Mouse (Mus musculus) kidney, embryonic 15.5 days (tissue): ENCODE results near the gene C1s2. TPM values are rescaled to one million over a fixed set of nuclear protein-coding genes. Genes with fewer than 3 reads are reported as not detected.
"Not testable (repeated sequence)": the region's sequence is repeated elsewhere in the genome, so short reads cannot be mapped to it uniquely, and the experiment has no call there.

Experiments used
- ATAC-seq: fragments of 200-750 bp; cut with Nextera tagmentation; replicated peaks from 2 replicates; pipeline ENCODE4 v1.8.0; 2017; ENCODE audit warnings: moderate TSS enrichment; ENCODE audit not compliant: low FRiP score
- H3K27ac ChIP-seq: fragments of 300-500 bp; sonication (generic); 2 replicates; pipeline ENCODE4 v1.5.1; 2015; ENCODE audit warnings: mild to moderate bottlenecking, inconsistent platforms
- H3K27me3 ChIP-seq: fragments of 300-500 bp; sonication (generic); 2 replicates; pipeline ENCODE4 v1.6.1; 2015; ENCODE audit warnings: inconsistent platforms
- H3K36me3 ChIP-seq: fragments of 300-500 bp; sonication (generic); 2 replicates; pipeline ENCODE4 v1.6.1; 2015; ENCODE audit warnings: inconsistent platforms
- H3K4me1 ChIP-seq: fragments of 300-500 bp; sonication (generic); 2 replicates; pipeline ENCODE4 v1.6.1; 2015; ENCODE audit warnings: inconsistent platforms
- H3K4me2 ChIP-seq: fragments of 300-500 bp; sonication (generic); 2 replicates; pipeline ENCODE4 v1.6.1; 2015; ENCODE audit warnings: moderate library complexity, mild to moderate bottlenecking, inconsistent platforms
- H3K4me3 ChIP-seq: fragments of 300-500 bp; sonication (generic); replicated peaks from 2 replicates; pipeline ENCODE4 v1.5.1; 2015; ENCODE audit warnings: mild to moderate bottlenecking, inconsistent platforms
- H3K9ac ChIP-seq: fragments of 300-500 bp; sonication (generic); 2 replicates; pipeline ENCODE4 v1.6.1; 2015; ENCODE audit warnings: mild to moderate bottlenecking, inconsistent platforms
- H3K9me3 ChIP-seq: fragments of 300-500 bp; sonication (generic); replicated peaks from 2 replicates; pipeline ENCODE4 v1.6.1; 2016; ENCODE audit warnings: inconsistent platforms
- WGBS: fragments of 180-500 bp; shearing (Covaris S2); methylation state at CpG from one replicate; pipeline ENCODE4 v1.1.7; 2015; ENCODE audit warnings: mixed read lengths; 5-methylcytosine and 5-hydroxymethylcytosine counted together
- polyA plus RNA-seq: library from polyadenylated mRNA; unstranded; fragments of >200 nt; fragmentation: Nextera tagmentation; extraction: Ambion mirVana; gene quantifications from 2 replicates; pipeline ENCODE4 v1.2.1, GENCODE M21; 2015

C1s2 gene
- polyA plus RNA-seq, 1 experiment from 2014 or later, result 0.16 TPM

DNA sequence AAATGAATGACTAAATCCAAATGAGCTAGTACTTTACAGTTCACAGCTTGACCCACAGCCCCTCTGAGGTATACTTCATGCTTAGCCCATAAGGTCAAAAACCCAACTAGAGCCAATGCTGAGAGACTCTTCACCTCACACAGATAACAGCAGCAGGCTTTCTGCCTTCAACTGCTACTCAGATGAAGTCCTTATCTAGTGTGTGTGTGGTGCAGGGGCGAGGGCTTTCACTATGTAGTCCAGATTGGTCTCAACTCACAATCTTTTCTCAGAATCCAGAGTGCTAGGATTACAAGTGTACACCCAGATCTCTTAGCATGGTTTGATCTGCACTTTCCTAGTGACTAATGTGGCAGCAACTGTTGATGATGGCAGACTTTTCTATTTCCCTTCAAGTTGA is 9.7 kb downstream of the C1s2 start:
- H3K27ac ChIP-seq, H3K36me3 ChIP-seq, ATAC-seq, H3K4me2 ChIP-seq, H3K9ac ChIP-seq, H3K9me3 ChIP-seq, H3K4me3 ChIP-seq, H3K4me1 ChIP-seq, H3K27me3 ChIP-seq: not testable (repeated sequence)
- WGBS, result 57% methylated on average over 1 of the region's 1 CpGs

- Histone ChIP-seq H3K4me3 (no peak overlapping the region), H3K27me3 (no peaks in the 10 kb centered on the region), H3K4me1 (no peaks in the 10 kb centered on the region), H3K36me3 (no peaks in the 10 kb centered on the region), H3K9ac (no peak overlapping the region), H3K27ac (no peak overlapping the region), H3K4me2 (no peak overlapping the region), H3K9me3 (no peaks in the 10 kb centered on the region)
- WGBS, result 82% methylated on average over 13 of the region's 13 CpGs
- no peak for ATAC-seq
Observed at GRCm38 (mm10) chr6:124625612-124626011, 10.3 kb downstream of the C1s2 start.

DNA sequence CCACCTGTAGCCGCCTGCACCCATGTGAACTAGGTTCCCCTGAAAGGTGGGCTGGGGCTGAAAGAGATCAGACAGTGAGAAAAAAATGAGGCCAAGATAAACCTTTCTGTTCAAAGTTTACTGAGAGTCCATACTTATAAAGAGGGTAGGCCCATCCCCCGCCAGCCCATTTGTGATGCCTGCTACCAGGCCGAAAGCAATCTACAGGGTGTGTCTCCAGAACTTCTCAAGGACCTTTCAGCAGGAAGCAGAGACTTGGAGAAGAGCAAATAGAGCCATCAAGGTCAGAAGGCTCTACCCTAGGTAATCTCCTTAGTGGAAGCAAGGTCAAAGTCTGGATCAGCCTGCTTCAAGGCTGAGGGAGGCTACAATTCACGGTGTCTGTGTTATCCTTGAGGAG is 33.9 kb downstream of the C1s2 start:
- ATAC-seq, result no peak
- Histone ChIP-seq H3K36me3 (no peaks in the 10 kb centered on the region), H3K9me3 (peaks cover 5% of the 10 kb centered on the region), H3K4me2 (no peak overlapping the region), H3K4me1 (no peaks in the 10 kb centered on the region), H3K27ac (no peak overlapping the region), H3K27me3 (no peaks in the 10 kb centered on the region), H3K4me3 (no peak overlapping the region), H3K9ac (no peak overlapping the region)
- WGBS, result 96% methylated on average over 4 of the region's 4 CpGs

GRCm38 (mm10) chr6:124593121-124593520 is 42.8 kb downstream of the C1s2 start:
- no peak for ATAC-seq
- no peaks in the 10 kb centered on the region for H3K27me3 ChIP-seq
- H3K4me3 ChIP-seq, result no peak overlapping the region
- H3K4me1 ChIP-seq, result no peaks in the 10 kb centered on the region
- WGBS, result 74% methylated on average over 8 of the region's 8 CpGs
- peaks cover 4% of the 10 kb centered on the region; the same call in 1 of the 2 replicates for H3K9me3 ChIP-seq
- H3K4me2 ChIP-seq, result no peak overlapping the region
- no peak overlapping the region for H3K9ac ChIP-seq
- no peaks in the 10 kb centered on the region for H3K36me3 ChIP-seq
- no peak overlapping the region for H3K27ac ChIP-seq

DNA sequence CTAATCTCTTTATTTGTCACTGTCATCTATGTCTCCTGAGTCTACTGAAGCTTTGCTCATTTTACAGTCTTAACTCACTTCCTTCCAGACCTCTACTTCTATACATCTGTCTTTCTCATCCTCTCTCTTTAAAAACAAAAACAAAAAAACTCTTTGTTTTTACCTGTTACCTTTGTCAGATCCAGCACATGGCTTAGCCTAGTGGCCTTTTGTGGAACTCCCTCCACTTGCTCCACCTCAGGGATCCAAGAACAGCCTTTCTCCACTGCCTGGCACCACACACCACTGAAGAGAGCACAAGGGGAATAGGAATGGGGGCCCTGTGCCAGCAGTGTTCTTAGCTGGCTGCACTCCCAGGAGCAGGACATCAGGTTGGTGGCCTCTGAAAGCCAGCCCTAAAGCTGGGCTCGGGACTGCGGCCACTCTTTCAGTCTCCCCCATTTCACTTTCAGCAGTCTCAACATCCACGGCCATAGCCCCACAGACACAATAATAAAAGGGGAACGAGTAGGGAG is 43.6 kb downstream of the C1s2 start:
- Histone ChIP-seq H3K27ac (no peak overlapping the region), H3K9ac (no peak overlapping the region), H3K4me1 (no peaks in the 10 kb centered on the region), H3K36me3 (no peaks in the 10 kb centered on the region), H3K9me3 (peaks cover 4% of the 10 kb centered on the region; the same call in 1 of the 2 replicates), H3K4me3 (no peak overlapping the region), H3K4me2 (no peak overlapping the region), H3K27me3 (no peaks in the 10 kb centered on the region)
- no peak for ATAC-seq
- 82% methylated on average over 4 of the region's 4 CpGs for WGBS

- Histone ChIP-seq H3K4me3 (no peak overlapping the region), H3K36me3 (no peaks in the 10 kb centered on the region), H3K9me3 (no peaks in the 10 kb centered on the region), H3K4me1 (no peaks in the 10 kb centered on the region), H3K4me2 (no peak overlapping the region), H3K9ac (no peak overlapping the region), H3K27me3 (no peaks in the 10 kb centered on the region), H3K27ac (no peak overlapping the region)
- no peak for ATAC-seq
Observed at GRCm38 (mm10) chr6:124588771-124589170, 47.1 kb downstream of the C1s2 start.

DNA sequence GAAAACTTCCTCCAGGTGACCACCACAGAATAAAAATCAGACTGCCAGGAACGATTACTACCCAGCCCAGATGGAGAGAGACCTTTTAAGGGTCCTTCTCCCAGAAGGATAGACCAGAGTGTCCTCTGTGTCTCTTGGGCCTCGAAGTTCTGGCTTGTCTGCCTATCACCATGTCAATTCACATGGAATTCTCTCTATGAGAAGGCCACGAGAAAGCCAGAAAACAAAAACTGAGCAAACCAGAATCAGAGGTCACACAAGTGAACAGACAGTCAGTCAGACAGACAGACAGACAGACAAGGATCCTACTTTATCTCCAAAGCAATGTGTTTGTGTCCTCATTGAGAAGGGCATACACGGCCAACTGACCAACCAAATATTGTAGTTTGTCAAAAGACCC is 49.6 kb downstream of the C1s2 start:
- H3K27ac ChIP-seq, result no peak overlapping the region
- H3K27me3 ChIP-seq, result no peaks in the 10 kb centered on the region
- H3K4me3 ChIP-seq, result no peak overlapping the region
- H3K4me2 ChIP-seq, result no peak overlapping the region
- WGBS, result 78% methylated on average over 4 of the region's 4 CpGs
- H3K36me3 ChIP-seq, result no peaks in the 10 kb centered on the region
- no peak for ATAC-seq
- H3K4me1 ChIP-seq, result no peaks in the 10 kb centered on the region
- H3K9me3 ChIP-seq, result no peaks in the 10 kb centered on the region
- H3K9ac ChIP-seq, result no peak overlapping the region

GRCm38 (mm10) chr6:124585761-124586160 is 50.1 kb downstream of the C1s2 start:
- no peak overlapping the region for H3K9ac ChIP-seq
- no peak for ATAC-seq
- H3K9me3 ChIP-seq, result no peaks in the 10 kb centered on the region
- no peak overlapping the region for H3K4me3 ChIP-seq
- H3K36me3 ChIP-seq, result no peaks in the 10 kb centered on the region
- 88% methylated on average over 3 of the region's 3 CpGs for WGBS
- no peaks in the 10 kb centered on the region for H3K27me3 ChIP-seq
- no peak overlapping the region for H3K4me2 ChIP-seq
- no peaks in the 10 kb centered on the region for H3K4me1 ChIP-seq
- H3K27ac ChIP-seq, result no peak overlapping the region

- no peaks in the 10 kb centered on the region for H3K4me1 ChIP-seq
- no peaks in the 10 kb centered on the region for H3K36me3 ChIP-seq
- no peaks in the 10 kb centered on the region for H3K9me3 ChIP-seq
- WGBS, result 70% methylated on average over 3 of the region's 3 CpGs
- H3K4me3 ChIP-seq, result no peak overlapping the region
- ATAC-seq, result no peak
- no peak overlapping the region for H3K4me2 ChIP-seq
- no peaks in the 10 kb centered on the region for H3K27me3 ChIP-seq
- no peak overlapping the region for H3K27ac ChIP-seq
- H3K9ac ChIP-seq, result no peak overlapping the region
Observed at GRCm38 (mm10) chr6:124584935-124585334, 51.0 kb downstream of the C1s2 start.

DNA sequence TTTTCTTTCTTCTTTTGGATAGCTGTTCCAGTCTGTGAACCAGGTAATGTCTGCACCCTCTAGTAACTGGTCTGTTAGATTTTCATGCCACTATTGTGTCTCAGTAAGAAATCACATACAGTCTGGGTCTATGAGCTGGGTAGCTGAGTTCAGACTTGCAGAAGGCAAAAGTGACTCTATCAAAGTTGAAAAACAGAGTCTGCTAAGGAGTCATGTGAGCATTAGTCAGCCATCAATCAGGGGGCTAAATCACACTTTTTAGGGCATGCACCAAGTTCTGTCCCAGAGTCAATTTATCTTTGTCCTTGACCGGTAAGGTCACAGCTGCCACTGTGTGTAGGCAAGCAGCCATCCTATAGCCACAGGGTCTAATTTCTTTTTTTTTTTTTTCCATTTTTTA is 53.7 kb downstream of the C1s2 start:
- no peak overlapping the region for H3K4me2 ChIP-seq
- H3K27ac ChIP-seq, result no peak overlapping the region
- no peaks in the 10 kb centered on the region for H3K36me3 ChIP-seq
- ATAC-seq, result no peak
- H3K27me3 ChIP-seq, result no peaks in the 10 kb centered on the region
- no peaks in the 10 kb centered on the region for H3K9me3 ChIP-seq
- 83% methylated on average over 1 of the region's 1 CpGs for whole genome bisulfite sequencing
- H3K9ac ChIP-seq, result no peak overlapping the region
- H3K4me3 ChIP-seq, result no peak overlapping the region
- no peaks in the 10 kb centered on the region for H3K4me1 ChIP-seq

GRCm38 (mm10) chr6:124580155-124580554 is 55.7 kb downstream of the C1s2 start:
- not testable (repeated sequence) for H3K4me2 ChIP-seq, H3K4me1 ChIP-seq, H3K36me3 ChIP-seq, H3K4me3 ChIP-seq, ATAC-seq, H3K27me3 ChIP-seq, H3K9me3 ChIP-seq, H3K9ac ChIP-seq, H3K27ac ChIP-seq
- WGBS, result 80% methylated on average over 6 of the region's 7 CpGs

DNA sequence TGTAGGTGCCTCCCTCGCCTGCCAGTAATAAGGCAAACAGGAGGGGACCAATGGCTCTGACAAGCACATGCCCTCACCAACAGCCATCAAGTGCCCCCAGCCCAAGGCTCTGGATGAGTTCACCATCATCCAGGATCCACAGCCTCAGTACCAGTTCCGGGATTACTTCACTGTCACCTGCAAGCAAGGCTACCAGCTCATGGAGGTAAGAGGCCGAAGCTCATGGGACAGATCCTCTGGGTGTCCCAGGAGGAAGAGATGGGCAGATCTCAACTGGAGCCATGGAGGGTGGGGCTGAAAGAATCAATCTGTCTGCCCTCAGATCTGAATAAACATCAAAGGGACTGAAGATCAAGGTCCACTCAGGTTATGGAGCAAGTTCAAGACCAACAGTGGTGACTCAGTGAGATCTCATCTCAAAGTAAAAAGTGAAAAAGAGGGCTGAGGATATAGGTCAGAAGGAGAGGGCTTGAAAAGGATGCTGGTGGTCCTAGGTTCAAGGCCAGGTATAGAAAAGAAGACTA is 60.7 kb downstream of the C1s2 start:
- ATAC-seq, result not testable (repeated sequence)
- WGBS, result 87% methylated on average over 3 of the region's 3 CpGs

More for the DNA sequence above, 60.7 kb downstream of the C1s2 start:
- not testable (repeated sequence) for H3K4me1 ChIP-seq, H3K36me3 ChIP-seq, H3K27me3 ChIP-seq, H3K4me2 ChIP-seq, H3K9me3 ChIP-seq, H3K9ac ChIP-seq, H3K4me3 ChIP-seq, H3K27ac ChIP-seq
